ENCODE assay signal across 8 mouse cellular contexts in the genomic region with DNA sequence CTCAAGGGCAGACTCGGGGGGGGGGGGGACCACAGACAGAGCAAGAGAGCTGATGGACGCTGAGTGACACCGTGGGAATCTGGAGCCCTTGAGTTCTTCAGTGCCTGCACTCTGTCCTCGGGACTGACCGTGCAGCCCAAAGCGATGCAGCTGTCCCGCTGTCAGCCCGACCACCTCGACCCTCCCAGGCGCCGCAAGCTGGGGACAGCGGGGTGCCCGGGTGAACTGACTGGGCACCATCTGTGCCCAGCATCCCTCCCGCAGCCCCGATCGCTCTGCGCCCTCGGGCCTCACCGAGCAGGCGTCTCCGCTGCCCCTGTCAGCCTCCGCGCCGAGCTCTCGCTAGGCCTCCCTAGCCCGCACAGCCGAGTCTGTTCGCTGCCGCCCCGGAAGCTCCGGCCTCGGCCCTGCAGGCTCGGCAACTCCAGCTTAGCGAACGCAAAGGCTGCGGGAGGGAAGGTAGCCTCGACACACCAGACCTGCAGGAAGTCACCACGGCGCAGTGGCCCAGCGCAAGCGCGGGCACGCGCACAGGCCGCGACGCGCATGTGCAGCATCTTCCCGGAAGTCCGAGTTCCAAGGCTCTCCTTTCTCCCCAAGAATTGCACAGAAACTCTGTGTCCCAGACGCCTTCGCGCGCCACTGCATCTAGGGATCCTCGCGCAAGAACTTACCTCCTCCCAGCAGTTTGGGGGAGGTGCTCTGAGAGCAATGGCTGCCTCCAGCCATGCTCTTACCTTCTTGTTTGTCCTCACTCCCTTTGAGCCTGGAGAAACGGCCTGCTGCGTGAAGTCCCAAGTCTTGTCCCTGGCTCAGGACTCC. TPM values are rescaled to one million over a fixed set of nuclear protein-coding genes. Genes with fewer than 3 reads are reported as not detected.
DNase-seq lines count a peak whose midpoint lies in the region; ATAC-seq and TF ChIP-seq lines count a peak whose summit lies in the region.

Gene Rbak (minus strand): TSS at position 521 of the 822 bp plus-strand sequence.
Gene Spdye4b (plus strand): TSS at position 763 of the 822 bp plus-strand sequence.

- H3K4me3 ChIP-seq in ES-E14 (ENCODE audit: insufficient read depth in 1 of 2, low read depth in 1 of 2, low read length in 2 of 2, poor library complexity in 1 of 2, severe bottlenecking in 1 of 2), result peak within 1 kb of the TSS; percentile 55 to 77
- H3K4me3 ChIP-seq in forebrain, embryonic 16.5 days (replicated peaks; ENCODE audit: low read length), result peak within 1 kb of the TSS; percentile 63
- H3K4me3 ChIP-seq in layer of hippocampus, adult 2 months, result peak within 1 kb of the TSS; percentile 87
- peak within 1 kb of the TSS; percentile 85 for H3K4me3 ChIP-seq in lung, embryonic 14.5 days (ENCODE audit: low read depth, low read length)
- H3K4me3 ChIP-seq in olfactory bulb, adult 2 months (ENCODE audit: insufficient read depth, low read depth, low read length), result peak within 1 kb of the TSS; percentile 94
- peak within 1 kb of the TSS; percentile 66 for H3K4me3 ChIP-seq in thymus, adult 2 months (ENCODE audit: control insufficient read depth, insufficient read depth, low read length)

- no peaks in the 10 kb centered on the region for H3K9me3 ChIP-seq in ES-E14 (ENCODE audit: control insufficient read depth, insufficient read depth, low read depth, low read length)
- no peaks in the 10 kb centered on the region for H3K9me3 ChIP-seq in forebrain, embryonic 16.5 days (ENCODE audit: control insufficient read depth, low read length)
- peaks cover 3% of the 10 kb centered on the region; the same call in 1 of the 2 replicates for H3K9me3 ChIP-seq in lung, embryonic 14.5 days (ENCODE audit: low read depth, low read length)

- peaks cover 13% of the 10 kb centered on the region for H3K36me3 ChIP-seq in ES-E14 (ENCODE audit: control insufficient read depth, insufficient read depth, low read length, poor library complexity, severe bottlenecking)
- H3K36me3 ChIP-seq in forebrain, embryonic 16.5 days (ENCODE audit: control insufficient read depth, insufficient read depth), result peaks cover 27% of the 10 kb centered on the region
- peaks cover 26% of the 10 kb centered on the region for H3K36me3 ChIP-seq in lung, embryonic 14.5 days (ENCODE audit: insufficient read depth)
- peaks cover 21% of the 10 kb centered on the region for H3K36me3 ChIP-seq in thymus, adult 2 months (ENCODE audit: control insufficient read depth, insufficient read depth, low read length)

- no peak within 1 kb of the TSS for H3K27ac ChIP-seq in ES-E14 (ENCODE audit: insufficient read depth, low read depth, low read length, poor library complexity, severe bottlenecking)
- peak within 1 kb of the TSS; percentile 85 for H3K27ac ChIP-seq in forebrain, embryonic 16.5 days (ENCODE audit: low read length)
- peak within 1 kb of the TSS; percentile 92 for H3K27ac ChIP-seq in layer of hippocampus, adult 2 months
- peak within 1 kb of the TSS; percentile 79; the same call in 1 of the 2 replicates for H3K27ac ChIP-seq in lung, embryonic 14.5 days (ENCODE audit: low read depth)
- H3K27ac ChIP-seq in olfactory bulb, adult 2 months (ENCODE audit: insufficient read depth, low read depth, low read length), result peak within 1 kb of the TSS; percentile 72
- H3K27ac ChIP-seq in thymus, adult 2 months (ENCODE audit: control insufficient read depth, insufficient read depth, low read length), result no peak within 1 kb of the TSS

- TF ChIP-seq CTCF in layer of hippocampus, adult 2 months (conservative IDR thresholded peaks at IDR 0.05), result peak; percentile 37
- peak; percentile 18; the same call in 1 of the 2 replicates for TF ChIP-seq CTCF in lung, embryonic 14.5 days (IDR thresholded peaks at IDR 0.05; ENCODE audit: low read depth)
- TF ChIP-seq CTCF in olfactory bulb, adult 2 months (IDR thresholded peaks at IDR 0.05; ENCODE audit: insufficient read depth, low read depth, low read length), result no peak
- TF ChIP-seq CTCF in thymus, adult 2 months (IDR thresholded peaks at IDR 0.05; ENCODE audit: borderline replicate concordance, control insufficient read depth, extremely low read depth, insufficient read depth, low read length, poor library complexity), result no peak

- WGBS in forebrain, embryonic 16.5 days, result under 1% methylated on average over 58 of the region's 58 CpGs
- WGBS in lung, embryonic 14.5 days, result under 1% methylated on average over 58 of the region's 58 CpGs
- 0% methylated on average over 58 of the region's 58 CpGs for WGBS in olfactory bulb, adult 2 months
- WGBS in thymus, adult 2 months, result 1% methylated on average over 58 of the region's 58 CpGs

- peaks cover 2 to 3% of the 10 kb centered on the region in 2 experiments; a peak in 2 of 4 replicates for H3K4me1 ChIP-seq in ES-E14 (ENCODE audit: control insufficient read depth in 2 of 2, insufficient read depth in 2 of 2, low read length in 2 of 2, poor library complexity in 1 of 2)
- H3K4me1 ChIP-seq in forebrain, embryonic 16.5 days (replicated peaks; ENCODE audit: control insufficient read depth, insufficient read depth, low read length), result peaks cover 14% of the 10 kb centered on the region
- peaks cover 7% of the 10 kb centered on the region for H3K4me1 ChIP-seq in lung, embryonic 14.5 days (ENCODE audit: insufficient read depth)
- peaks cover 5% of the 10 kb centered on the region for H3K4me1 ChIP-seq in olfactory bulb, adult 2 months (ENCODE audit: control insufficient read depth, insufficient read depth, low read length)
- H3K4me1 ChIP-seq in thymus, adult 2 months (replicated peaks; ENCODE audit: control insufficient read depth, insufficient read depth, low read length), result no peaks in the 10 kb centered on the region; the same call in 1 of the 2 replicates

- peak within 1 kb of the TSS; percentile 91 for H3K4me2 ChIP-seq in forebrain, embryonic 16.5 days (ENCODE audit: low read length)
- H3K4me2 ChIP-seq in lung, embryonic 14.5 days, result peak within 1 kb of the TSS; percentile 86

- peak; percentile 87 for DNase-seq in ES-E14 (ENCODE audit: low read depth, low spot score)
- peak; percentile 95 to 96 for DNase-seq in cerebellum, adult 18-20 months
- peak; percentile 88 to 91 for DNase-seq in heart, postnatal 36 days
- peak; percentile 94 to 96 for DNase-seq in layer of hippocampus, adult 2 months (ENCODE audit: low spot score in 2 of 2)
- DNase-seq in lung, embryonic 14.5 days, result peak; percentile 98
- DNase-seq in thymus, adult 2 months, result peak; percentile 89

- no peaks in the 10 kb centered on the region for H3K27me3 ChIP-seq in forebrain, embryonic 16.5 days (replicated peaks; ENCODE audit: control insufficient read depth, insufficient read depth, low read length)
- H3K27me3 ChIP-seq in lung, embryonic 14.5 days (ENCODE audit: insufficient read depth, low read length), result no peaks in the 10 kb centered on the region
- no peaks in the 10 kb centered on the region for H3K27me3 ChIP-seq in thymus, adult 2 months (ENCODE audit: control insufficient read depth, insufficient read depth, low read length)

- in situ Hi-C loops in ES-E14 (cut with MboI; ENCODE audit: low sequenced_read_pairs in 2 of 2, unreplicated experiment in 2 of 2), result no loop called here

- ATAC-seq in forebrain, embryonic 16.5 days, result peak; percentile 99
- peak; percentile 98 for ATAC-seq in lung, embryonic 14.5 days (ENCODE audit: insufficient read depth)

- peak within 1 kb of the TSS; percentile 85 for H3K9ac ChIP-seq in ES-E14 (ENCODE audit: insufficient read depth, low read depth, low read length, poor library complexity, severe bottlenecking)
- peak within 1 kb of the TSS; percentile 95 for H3K9ac ChIP-seq in forebrain, embryonic 16.5 days (replicated peaks; ENCODE audit: low read depth, low read length)
- peak within 1 kb of the TSS; percentile 87 for H3K9ac ChIP-seq in lung, embryonic 14.5 days

- peak; percentile 81 for TF ChIP-seq POLR2A in olfactory bulb, adult 2 months (IDR thresholded peaks at IDR 0.05; ENCODE audit: insufficient read depth, low read depth, low read length)
- peak; percentile 58; the same call in 1 of the 2 replicates for TF ChIP-seq POLR2A in thymus, adult 2 months (IDR thresholded peaks at IDR 0.05; ENCODE audit: control insufficient read depth, extremely low read depth, insufficient read depth, low read length, poor library complexity)

- intact Hi-C loops in heart, postnatal 36 days (cut with DNase I), result loop anchor here (1.0 to 5.0 kb wide), 3 partner anchors 55 to 222 kb away; partner anchors contain the start of genes Kdelr2, Rnf216 and Zfp12

TF ChIP-seq in ES-E14, 5 proteins besides CTCF, POLR2A, EP300 and RAD21:
- TF ChIP-seq HCFC1 (IDR thresholded peaks at IDR 0.05; ENCODE audit: borderline replicate concordance, insufficient read depth, low read length), result peak; percentile 93
- TF ChIP-seq ZNF384 (IDR thresholded peaks at IDR 0.05; ENCODE audit: low read depth, low read length), result no peak

RNA-seq across cellular contexts. Expression of gene Rbak, which starts in this region (rescaled TPM):
- total RNA-seq in ES-E14 (2012; rRNA removed), result 11.2 and 11.5 TPM in 2 replicates
- polyA plus RNA-seq in forebrain, embryonic 16.5 days (2015; fragmentation: Nextera tagmentation; extraction: Ambion mirVana), result 14.1 and 17.9 TPM in 2 replicates
- total RNA-seq in heart, postnatal 36 days (2021), result 1 to 10 TPM; 4.4 to 5.3 TPM
- total RNA-seq in layer of hippocampus, adult 2 months (2021), result 10 to 100 TPM; 15.2 to 17.4 TPM
- polyA plus RNA-seq in lung, embryonic 14.5 days (2014; fragmentation: Nextera tagmentation; extraction: Ambion mirVana), result 12.2 and 15.5 TPM in 2 replicates
- not detected in 2 replicates for polyA plus RNA-seq in olfactory bulb, adult 2 months (2012; ENCODE audit: insufficient read depth, insufficient read length, low replicate concordance, missing spikeins)
- 6.4 and 7.5 TPM in 2 replicates for polyA plus RNA-seq in thymus, adult 2 months (2012; rRNA removed)

RNA-seq across cellular contexts. Expression of gene Spdye4b, which starts in this region (rescaled TPM):
- 0.45 and 0.48 TPM in 2 replicates for total RNA-seq in ES-E14 (2012; rRNA removed)
- not detected in 2 replicates for polyA plus RNA-seq in forebrain, embryonic 16.5 days (2015; fragmentation: Nextera tagmentation; extraction: Ambion mirVana)
- not detected for total RNA-seq in heart, postnatal 36 days (2021)
- not detected for total RNA-seq in layer of hippocampus, adult 2 months (2021)
- polyA plus RNA-seq in lung, embryonic 14.5 days (2014; fragmentation: Nextera tagmentation; extraction: Ambion mirVana), result not detected in 2 replicates
- polyA plus RNA-seq in olfactory bulb, adult 2 months (2012; ENCODE audit: insufficient read depth, insufficient read length, low replicate concordance, missing spikeins), result not detected in 2 replicates
- polyA plus RNA-seq in thymus, adult 2 months (2012; rRNA removed), result 0.08 TPM in 1 of 2 replicates, not detected in the other

Comparison
In these comparisons a context has a peak if more than half of its experiments do, and no peak if none do; other contexts are left out.
1. H3K27ac ChIP-seq: peak in forebrain, embryonic 16.5 days (single experiment), layer of hippocampus, adult 2 months (single experiment), lung, embryonic 14.5 days (single experiment) and olfactory bulb, adult 2 months (single experiment); none in ES-E14 (single experiment) and thymus, adult 2 months (single experiment).
2. CTCF ChIP-seq: peak in layer of hippocampus, adult 2 months (single experiment) and lung, embryonic 14.5 days (single experiment); none in olfactory bulb, adult 2 months (single experiment) and thymus, adult 2 months (single experiment).
3. Peak in every context shown above with its lines, with median percentiles within 50 percentile points of each other: DNase-seq, H3K4me3 ChIP-seq and H3K9ac ChIP-seq.